Mouse (Mus musculus) embryonic stem cell, embryonic (primary cell): Measurements from ENCODE around the gene Cdkn1c.

Experiments
- CTCF ChIA-PET, 4 experiments: fragments of 300-600 bp in 2 of 4; fragments of 350-600 bp in 2 of 4; sonication (Branson Sonifier 250); formaldehyde crosslinking; loops; one replicate each; lab custom pipeline; 2022; ENCODE audit warnings: inconsistent platforms in 2 of 4; lab: Charles Lee
- POLR2A ChIA-PET, 4 experiments: fragments of 300-600 bp in 2 of 4; fragments of 350-600 bp in 2 of 4; sonication (Branson Sonifier 250); formaldehyde crosslinking; loops; one replicate each; lab custom pipeline; 2022; ENCODE audit warnings: antibody characterized with exemption in 4 of 4, inconsistent platforms in 1 of 4; lab: Charles Lee

The Cdkn1c gene

GRCm38 (mm10) chr7:143482541-143482940 is 21.7 kb upstream of the Cdkn1c start:
- ChIA-PET CTCF (interaction anchor here in 3 of 4 experiments (0.6 to 5.0 kb wide), 9 partner anchors 9 to 676 kb away, joined by 3 to 82 read pairs (median 4); partner anchors contain the start of gene Slc22a18 (in 1 of the 3)), POLR2A (interaction anchor here (0.6 to 3.8 kb wide), 13 partner anchors 9 to 358 kb away, joined by 3 to 29 read pairs (median 5); partner anchors contain the start of genes Slc22a18 (in 2 of the 4), Nap1l4 (in 1 of the 4) and Phlda2 (in 1 of the 4))

- POLR2A ChIA-PET, result interaction anchor here (0.6 to 3.8 kb wide), 14 partner anchors 8 to 358 kb away, joined by 3 to 29 read pairs (median 5); partner anchors contain the start of genes Slc22a18 (in 2 of the 4), Nap1l4 (in 1 of the 4) and Phlda2 (in 1 of the 4)
- CTCF ChIA-PET, result interaction anchor here (0.6 to 5.0 kb wide), 17 partner anchors 9 to 1227 kb away, joined by 3 to 82 read pairs (median 6); partner anchors contain the start of gene Slc22a18 (in 1 of the 4)
These were observed 21.0 kb upstream of the Cdkn1c start for GRCm38 (mm10) chr7:143481806-143482387.

GRCm38 (mm10) chr7:143480498-143480897 is 19.6 kb upstream of the Cdkn1c start:
- POLR2A ChIA-PET, result interaction anchor here (0.6 to 3.8 kb wide), 16 partner anchors 10 to 184 kb away, joined by 3 to 29 read pairs (median 4); partner anchors contain the start of genes Nap1l4 (in 1 of the 4) and Phlda2 (in 1 of the 4)
- CTCF ChIA-PET, result interaction anchor here (0.5 to 5.0 kb wide), 76 partner anchors 9 to 598 kb away, joined by 3 to 82 read pairs (median 4); partner anchors contain the start of genes Cdkn1c (in 2 of the 4), Phlda2 (in 2 of the 4), Cd81 (in 1 of the 4) and Nap1l4 (in 1 of the 4)

GRCm38 (mm10) chr7:143477800-143478199 is 16.9 kb upstream of the Cdkn1c start:
- POLR2A ChIA-PET, result interaction anchor here in 1 of 4 experiments (2.3 kb wide), 1 partner anchor 28 kb away, joined by 14 read pairs; no protein-coding TSS in a partner anchor

GRCm38 (mm10) chr7:143476702-143477335 is 16.0 kb upstream of the Cdkn1c start:
- POLR2A ChIA-PET, result interaction anchor here in 3 of 4 experiments (0.9 to 2.3 kb wide), 5 partner anchors 9 to 354 kb away, joined by 3 to 14 read pairs (median 3); no protein-coding TSS in a partner anchor
- CTCF ChIA-PET, result interaction anchor here (0.5 to 19.7 kb wide), 30 partner anchors 9 to 582 kb away, joined by 3 to 679 read pairs (median 4); partner anchors contain the start of genes Phlda2 (in 2 of the 4) and Cdkn1c (in 1 of the 4)

More at GRCm38 (mm10) chr7:143477800-143478199, 16.9 kb upstream of the Cdkn1c start:
- CTCF ChIA-PET, result interaction anchor here in 3 of 4 experiments (0.6 to 19.7 kb wide), 8 partner anchors 8 to 339 kb away, joined by 3 to 679 read pairs (median 28); partner anchors contain the start of gene Phlda2 (in 1 of the 3)

GRCm38 (mm10) chr7:143475876-143476275 is 15.0 kb upstream of the Cdkn1c start:
- POLR2A ChIA-PET, result interaction anchor here in 2 of 4 experiments (0.6 to 3.5 kb wide), 13 partner anchors 9 to 353 kb away, joined by 3 to 23 read pairs (median 5); partner anchors contain the start of genes Cdkn1c (in 2 of the 2), Cars (in 1 of the 2), Nap1l4 (in 1 of the 2) and Phlda2 (in 1 of the 2)
- CTCF ChIA-PET, result interaction anchor here (0.6 to 19.7 kb wide), 32 partner anchors 8 to 403 kb away, joined by 3 to 679 read pairs (median 4); partner anchors contain the start of gene Phlda2 (in 2 of the 4)

- ChIA-PET POLR2A (interaction anchor here in 3 of 4 experiments (0.5 to 3.5 kb wide), 24 partner anchors 8 to 526 kb away, joined by 3 to 23 read pairs (median 4); partner anchors contain the start of genes Cdkn1c (in 2 of the 3), Phlda2 (in 2 of the 3), Cars (in 1 of the 3) and Cd81 (in 1 of the 3)), CTCF (interaction anchor here (0.5 to 19.7 kb wide), 33 partner anchors 8 to 1647 kb away, joined by 3 to 679 read pairs (median 4); partner anchors contain the start of gene Phlda2 (in 2 of the 4))
These were observed 14.0 kb upstream of the Cdkn1c start for GRCm38 (mm10) chr7:143474811-143475210.

GRCm38 (mm10) chr7:143473347-143474101 is 12.7 kb upstream of the Cdkn1c start, which contains the start of gene Slc22a18:
TSS of gene Slc22a18 (plus strand) at chr7:143473736.
- CTCF ChIA-PET, result interaction anchor here in 3 of 4 experiments (0.6 to 19.7 kb wide), 19 partner anchors 9 to 380 kb away, joined by 3 to 679 read pairs (median 4); partner anchors contain the start of genes Phlda2 (in 2 of the 3) and Trpm5 (in 1 of the 3)
- POLR2A ChIA-PET, result interaction anchor here in 2 of 4 experiments (0.7 to 3.5 kb wide), 17 partner anchors 9 to 420 kb away, joined by 3 to 23 read pairs (median 5); partner anchors contain the start of genes Cars (in 2 of the 2), Cdkn1c (in 2 of the 2), Nap1l4 (in 1 of the 2) and Phlda2 (in 1 of the 2)

GRCm38 (mm10) chr7:143469946-143470345 is 9.1 kb upstream of the Cdkn1c start:
- ChIA-PET POLR2A (interaction anchor here in 3 of 4 experiments (0.5 to 1.8 kb wide), 21 partner anchors 9 to 375 kb away, joined by 3 to 12 read pairs (median 3); partner anchors contain the start of genes Cars (in 1 of the 3), Cdkn1c (in 1 of the 3) and Trpm5 (in 1 of the 3)), CTCF (interaction anchor here (0.5 to 19.7 kb wide), 66 partner anchors 8 to 575 kb away, joined by 3 to 679 read pairs (median 4); partner anchors contain the start of genes Cdkn1c (in 2 of the 4), Trpm5 (in 2 of the 4) and Mrgpre (in 1 of the 4))

- ChIA-PET CTCF (interaction anchor here (0.6 to 19.7 kb wide), 23 partner anchors 9 to 730 kb away, joined by 3 to 679 read pairs (median 4); partner anchors contain the start of gene Phlda2 (in 1 of the 4)), POLR2A (interaction anchor here in 3 of 4 experiments (0.5 to 5.6 kb wide), 15 partner anchors 9 to 462 kb away, joined by 3 to 54 read pairs (median 3); no protein-coding TSS in a partner anchor)
These were observed 6.9 kb upstream of the Cdkn1c start for GRCm38 (mm10) chr7:143467714-143468113.

- POLR2A ChIA-PET, result interaction anchor here (0.5 to 5.6 kb wide), 34 partner anchors 9 to 903 kb away, joined by 3 to 54 read pairs (median 5); partner anchors contain the start of genes Nap1l4 (in 2 of the 4), Cars (in 1 of the 4), Cd81 (in 1 of the 4) and Phlda2 (in 1 of the 4)
These were observed 5.3 kb upstream of the Cdkn1c start for GRCm38 (mm10) chr7:143466099-143466677.

GRCm38 (mm10) chr7:143464811-143465560 is 4.1 kb upstream of the Cdkn1c start:
- CTCF ChIA-PET, result interaction anchor here (0.5 to 19.7 kb wide), 38 partner anchors 11 to 1820 kb away, joined by 3 to 679 read pairs (median 9); partner anchors contain the start of genes Phlda2 (in 2 of the 4) and Trpm5 (in 1 of the 4)
- POLR2A ChIA-PET, result interaction anchor here in 3 of 4 experiments (0.6 to 5.6 kb wide), 10 partner anchors 11 to 420 kb away, joined by 3 to 54 read pairs (median 5); partner anchors contain the start of gene Cd81 (in 1 of the 3)

More at GRCm38 (mm10) chr7:143466099-143466677, 5.3 kb upstream of the Cdkn1c start:
- CTCF ChIA-PET, result interaction anchor here (0.5 to 19.7 kb wide), 110 partner anchors 8 to 549 kb away, joined by 3 to 679 read pairs (median 4); partner anchors contain the start of genes Trpm5 (in 3 of the 4), Phlda2 (in 2 of the 4), Cars (in 1 of the 4) and Cd81 (in 1 of the 4)

- ChIA-PET POLR2A (interaction anchor here in 3 of 4 experiments (0.6 to 5.6 kb wide), 11 partner anchors 11 to 421 kb away, joined by 3 to 54 read pairs (median 3); partner anchors contain the start of gene Phlda2 (in 1 of the 3)), CTCF (interaction anchor here (0.5 to 19.7 kb wide), 19 partner anchors 10 to 347 kb away, joined by 3 to 679 read pairs (median 5); partner anchors contain the start of genes Phlda2 (in 1 of the 4) and Slc22a18 (in 1 of the 4))
These were observed 3.1 kb upstream of the Cdkn1c start for GRCm38 (mm10) chr7:143463865-143464415.

- ChIA-PET CTCF (interaction anchor here (1.0 to 19.7 kb wide), 15 partner anchors 8 to 543 kb away, joined by 3 to 679 read pairs (median 6); partner anchors contain the start of gene Slc22a18 (in 1 of the 4)), POLR2A (interaction anchor here in 3 of 4 experiments (0.7 to 5.6 kb wide), 13 partner anchors 11 to 362 kb away, joined by 3 to 54 read pairs (median 3); partner anchors contain the start of genes Cars (in 1 of the 3), Phlda2 (in 1 of the 3) and Slc22a18 (in 1 of the 3))
These were observed 1.7 kb upstream of the Cdkn1c start for GRCm38 (mm10) chr7:143462516-143462915.
